Mouse (Mus musculus): ENCODE data around the gene Parvb. TPM values are rescaled to one million over a fixed set of nuclear protein-coding genes. Genes with fewer than 3 reads are reported as not detected.

Parvb gene
- total RNA-seq, 4 experiments from 2014 or later = 37.2 to 42.3 (median 41.6) TPM

Other genes with a start within 250 kb of the Parvb start
- 1 to 10 TPM; 2.2 to 5.9 (median 4.6) TPM for gene Efcab6, start 166.7 kb upstream of the Parvb start, total RNA-seq (2022)
- gene Sult4a1, start 126.3 kb upstream of the Parvb start, total RNA-seq (2022) = under 1 TPM in 1 of 4 experiments, not detected in 3; 0.10 TPM
- under 1 TPM in 1 of 4 experiments, not detected in 3; 0.19 TPM for gene Pnpla5, start 108.9 kb upstream of the Parvb start, total RNA-seq (2022)
- 1 to 10 TPM; 1.8 to 5.7 (median 5.0) TPM for gene Pnpla3, start 64.2 kb upstream of the Parvb start, total RNA-seq (2022)
- 100 to 1,000 TPM; 182 to 205 (median 188) TPM for gene Samm50, start 39.8 kb upstream of the Parvb start, total RNA-seq (2022)
- under 1 TPM; 0.16 to 0.47 (median 0.22) TPM for gene Parvg, start 92.0 kb downstream of the Parvb start, total RNA-seq (2022)
- gene Shisal1, start 215.1 kb downstream of the Parvb start, total RNA-seq (2022) = 1 to 10 TPM in 2 of 4 experiments, under 1 TPM in 2; 0.31 to 1.1 (median 0.76) TPM

Data from gastrocnemius, adult 8-10 months (tissue).